Mouse (Mus musculus) induced T-regulatory cell, adult 2 months (primary cell): ENCODE data around the gene Scd3.
"Not testable (repeated sequence)": the region's sequence is repeated elsewhere in the genome, so short reads cannot be mapped to it uniquely, and the experiment has no call there.

Experiments
- DNase-seq: peaks from one replicate; pipeline ENCODE4 v3.0.0-alpha.2; 2012; ENCODE audit warnings: low read depth

Gene Scd3

GRCm38 (mm10) chr19:44237471-44238006 lies 34.5 kb downstream of the Scd3 start:
- no peak for DNase-seq

- no peak for DNase-seq
These were observed 35.8 kb downstream of the Scd3 start for GRCm38 (mm10) chr19:44238906-44239305.

- peak; percentile 87 for DNase-seq
These were observed 42.7 kb downstream of the Scd3 start for GRCm38 (mm10) chr19:44245761-44246171.

GRCm38 (mm10) chr19:44246341-44246911 lies 43.4 kb downstream of the Scd3 start:
- DNase-seq = no peak

- no peak for DNase-seq
These were observed 44.4 kb downstream of the Scd3 start for GRCm38 (mm10) chr19:44247281-44248080.

- peak; percentile 99 for DNase-seq
These were observed 45.2 kb downstream of the Scd3 start for GRCm38 (mm10) chr19:44248081-44248853.

- no peak for DNase-seq
These were observed 45.8 kb downstream of the Scd3 start for GRCm38 (mm10) chr19:44248854-44249351.

- not testable (repeated sequence) for DNase-seq
These were observed 48.1 kb downstream of the Scd3 start for GRCm38 (mm10) chr19:44251138-44251537.

- DNase-seq = no peak
These were observed 49.0 kb downstream of the Scd3 start for GRCm38 (mm10) chr19:44251936-44252558.

- DNase-seq = peak; percentile 78
These were observed 51.0 kb downstream of the Scd3 start for GRCm38 (mm10) chr19:44254106-44254505.

GRCm38 (mm10) chr19:44257377-44257966 lies 54.4 kb downstream of the Scd3 start:
- DNase-seq = peak; percentile 53

GRCm38 (mm10) chr19:44259484-44259883 lies 56.4 kb downstream of the Scd3 start:
- DNase-seq = no peak

GRCm38 (mm10) chr19:44260487-44260886 lies 57.4 kb downstream of the Scd3 start:
- DNase-seq = no peak

- no peak for DNase-seq
These were observed 58.7 kb downstream of the Scd3 start for GRCm38 (mm10) chr19:44261774-44262173.

GRCm38 (mm10) chr19:44263581-44263980 lies 60.5 kb downstream of the Scd3 start:
- DNase-seq = no peak

GRCm38 (mm10) chr19:44264226-44264625 lies 61.2 kb downstream of the Scd3 start:
- DNase-seq = no peak

GRCm38 (mm10) chr19:44265300-44265699 lies 62.2 kb downstream of the Scd3 start:
- DNase-seq = no peak

GRCm38 (mm10) chr19:44265911-44266337 lies 62.9 kb downstream of the Scd3 start:
- peak; percentile 54 for DNase-seq

GRCm38 (mm10) chr19:44266458-44266823 lies 63.4 kb downstream of the Scd3 start:
- no peak for DNase-seq

GRCm38 (mm10) chr19:44266824-44267498 lies 63.9 kb downstream of the Scd3 start:
- DNase-seq = peak; percentile 92

GRCm38 (mm10) chr19:44267499-44268002 lies 64.5 kb downstream of the Scd3 start:
- peak; percentile 62 for DNase-seq
